Mouse (Mus musculus) embryonic facial prominence, embryonic 11.5 days (tissue): Measurements from ENCODE around the gene Actr3b. TPM values are rescaled to one million over a fixed set of nuclear protein-coding genes. Genes with fewer than 3 reads are reported as not detected.

Experiments used
- ATAC-seq: fragments of 200-750 bp; cut with Nextera tagmentation; replicated peaks from 2 replicates; pipeline ENCODE4 v1.8.0; 2017; ENCODE audit warnings: low read depth; ENCODE audit not compliant: insufficient number of reproducible peaks, low FRiP score, low TSS enrichment
- DNase-seq: peaks from one replicate; pipeline ENCODE4 v3.0.0-alpha.2; 2015; ENCODE audit warnings: low spot score
- H3K27ac ChIP-seq: fragments of 300-500 bp; sonication (generic); replicated peaks from 2 replicates; pipeline ENCODE4 v1.5.1; 2014; ENCODE audit warnings: mild to moderate bottlenecking, low read depth, low read length, control low read depth
- H3K27me3 ChIP-seq: fragments of 300-500 bp; sonication (generic); 2 replicates; pipeline ENCODE4 v1.6.1; 2014; ENCODE audit warnings: mild to moderate bottlenecking, low read length, moderate library complexity, mixed read lengths; ENCODE audit not compliant: control insufficient read depth, insufficient read depth
- H3K36me3 ChIP-seq: fragments of 300-500 bp; sonication (generic); replicated peaks from 2 replicates; pipeline ENCODE4 v1.6.1; 2014; ENCODE audit warnings: low read depth, mild to moderate bottlenecking, low read length, moderate library complexity, mixed read lengths; ENCODE audit not compliant: control insufficient read depth, insufficient read depth
- H3K4me1 ChIP-seq: fragments of 300-500 bp; sonication (generic); 2 replicates; pipeline ENCODE4 v1.6.1; 2014; ENCODE audit warnings: low read length, mixed read lengths; ENCODE audit not compliant: control insufficient read depth, insufficient read depth
- H3K4me2 ChIP-seq: fragments of 300-500 bp; sonication (generic); 2 replicates; pipeline ENCODE4 v1.6.1; 2014; ENCODE audit warnings: low read depth, mild to moderate bottlenecking, control low read depth, low read length, moderate library complexity
- H3K4me3 ChIP-seq: fragments of 300-500 bp; sonication (generic); 2 replicates; pipeline ENCODE4 v1.5.1; 2014; ENCODE audit warnings: low read depth, low read length, control low read depth
- H3K9ac ChIP-seq: fragments of 300-500 bp; sonication (generic); replicated peaks from 2 replicates; pipeline ENCODE4 v1.6.1; 2014; ENCODE audit warnings: mild to moderate bottlenecking, control low read depth, low read length
- H3K9me3 ChIP-seq: fragments of 300-500 bp; sonication (generic); replicated peaks from 2 replicates; pipeline ENCODE4 v1.6.1; 2016; ENCODE audit warnings: mild to moderate bottlenecking, low read length, inconsistent platforms, mixed read lengths; ENCODE audit not compliant: control insufficient read depth
- WGBS: fragments of 180-500 bp; shearing (Covaris S2); extraction: QIAGEN DNeasy Blood & Tissue Kit; methylation state at CpG from one replicate; pipeline ENCODE4 v1.1.7; 2014; 5-methylcytosine and 5-hydroxymethylcytosine counted together
- polyA plus RNA-seq: library from polyadenylated mRNA; unstranded; fragments of >200 nt; fragmentation: Nextera tagmentation; extraction: Ambion mirVana; gene quantifications from 2 replicates; pipeline ENCODE4 v1.2.1, GENCODE M21; 2014

The Actr3b gene
- polyA plus RNA-seq, 1 experiment from 2014 or later = 5.8 TPM

- H3K27me3 ChIP-seq = no peaks in the 10 kb centered on the region
- no peaks in the 10 kb centered on the region for H3K4me1 ChIP-seq
- no peak for DNase-seq
- WGBS = 92% methylated on average over 6 of the region's 6 CpGs
- H3K4me2 ChIP-seq = no peak overlapping the region
- H3K36me3 ChIP-seq = no peaks in the 10 kb centered on the region
- H3K9me3 ChIP-seq = no peaks in the 10 kb centered on the region
- ATAC-seq = no peak
- H3K4me3 ChIP-seq = no peak overlapping the region
- H3K27ac ChIP-seq = no peak overlapping the region
- no peak overlapping the region for H3K9ac ChIP-seq
Measured at GRCm38 (mm10) chr5:25846558-25846957, 86.8 kb downstream of the Actr3b start.

GRCm38 (mm10) chr5:25847154-25847553 lies 87.4 kb downstream of the Actr3b start:
- DNase-seq = no peak
- Histone ChIP-seq H3K36me3 (no peaks in the 10 kb centered on the region), H3K4me1 (no peaks in the 10 kb centered on the region), H3K27me3 (no peaks in the 10 kb centered on the region), H3K9ac (no peak overlapping the region), H3K4me2 (no peak overlapping the region), H3K27ac (no peak overlapping the region), H3K4me3 (no peak overlapping the region), H3K9me3 (no peaks in the 10 kb centered on the region)
- WGBS = 86% methylated on average over 7 of the region's 7 CpGs
- no peak for ATAC-seq

- 52% methylated on average over 9 of the region's 9 CpGs for WGBS
- H3K27ac ChIP-seq = no peak overlapping the region
- no peaks in the 10 kb centered on the region for H3K9me3 ChIP-seq
- H3K4me1 ChIP-seq = no peaks in the 10 kb centered on the region
- DNase-seq (peak; percentile 67), ATAC-seq (no peak)
- no peaks in the 10 kb centered on the region for H3K36me3 ChIP-seq
- H3K9ac ChIP-seq = no peak overlapping the region
- no peak overlapping the region for H3K4me2 ChIP-seq
- no peaks in the 10 kb centered on the region for H3K27me3 ChIP-seq
- no peak overlapping the region for H3K4me3 ChIP-seq
Measured at GRCm38 (mm10) chr5:25848058-25848457, 88.3 kb downstream of the Actr3b start.

GRCm38 (mm10) chr5:25866201-25866600 lies 106.4 kb downstream of the Actr3b start:
- no peaks in the 10 kb centered on the region for H3K9me3 ChIP-seq
- no peak for ATAC-seq
- DNase-seq = no peak
- no peak overlapping the region for H3K27ac ChIP-seq
- H3K9ac ChIP-seq = no peak overlapping the region
- no peak overlapping the region for H3K4me3 ChIP-seq
- no peak overlapping the region for H3K4me2 ChIP-seq
- H3K27me3 ChIP-seq = no peaks in the 10 kb centered on the region
- 83% methylated on average over 3 of the region's 3 CpGs for WGBS
- no peaks in the 10 kb centered on the region; the same call in 1 of the 2 replicates for H3K4me1 ChIP-seq
- no peaks in the 10 kb centered on the region for H3K36me3 ChIP-seq

- Histone ChIP-seq H3K27me3 (no peaks in the 10 kb centered on the region), H3K9ac (no peak overlapping the region), H3K4me1 (no peaks in the 10 kb centered on the region; the same call in 1 of the 2 replicates), H3K27ac (no peak overlapping the region), H3K4me2 (no peak overlapping the region), H3K9me3 (no peaks in the 10 kb centered on the region), H3K36me3 (no peaks in the 10 kb centered on the region), H3K4me3 (no peak overlapping the region)
- ATAC-seq (no peak), DNase-seq (no peak)
- WGBS = 77% methylated on average over 8 of the region's 8 CpGs
Measured at GRCm38 (mm10) chr5:25869880-25870279, 110.1 kb downstream of the Actr3b start.

- 51% methylated on average over 3 of the region's 3 CpGs for WGBS
- ATAC-seq = no peak
- no peak overlapping the region for H3K9ac ChIP-seq
- no peak overlapping the region for H3K27ac ChIP-seq
- no peaks in the 10 kb centered on the region; the same call in 1 of the 2 replicates for H3K4me1 ChIP-seq
- no peak for DNase-seq
- no peaks in the 10 kb centered on the region for H3K36me3 ChIP-seq
- no peak overlapping the region for H3K4me3 ChIP-seq
- no peak overlapping the region for H3K4me2 ChIP-seq
- H3K27me3 ChIP-seq = no peaks in the 10 kb centered on the region
- no peaks in the 10 kb centered on the region for H3K9me3 ChIP-seq
Measured at GRCm38 (mm10) chr5:25870632-25871031, 110.8 kb downstream of the Actr3b start.

- Histone ChIP-seq H3K4me3 (no peak overlapping the region), H3K4me1 (no peaks in the 10 kb centered on the region; the same call in 1 of the 2 replicates), H3K9ac (no peak overlapping the region), H3K4me2 (no peak overlapping the region), H3K36me3 (no peaks in the 10 kb centered on the region), H3K9me3 (no peaks in the 10 kb centered on the region), H3K27ac (no peak overlapping the region), H3K27me3 (no peaks in the 10 kb centered on the region)
- 93% methylated on average over 12 of the region's 12 CpGs for WGBS
- DNase-seq (no peak), ATAC-seq (no peak)
Measured at GRCm38 (mm10) chr5:25871342-25872023, 111.7 kb downstream of the Actr3b start.

- H3K27ac ChIP-seq = no peak overlapping the region
- DNase-seq = no peak
- no peak overlapping the region for H3K9ac ChIP-seq
- WGBS = 71% methylated on average over 2 of the region's 2 CpGs
- H3K4me2 ChIP-seq = no peak overlapping the region
- no peaks in the 10 kb centered on the region for H3K9me3 ChIP-seq
- ATAC-seq = no peak
- H3K4me3 ChIP-seq = no peak overlapping the region
- H3K36me3 ChIP-seq = no peaks in the 10 kb centered on the region
- H3K27me3 ChIP-seq = no peaks in the 10 kb centered on the region
- H3K4me1 ChIP-seq = no peaks in the 10 kb centered on the region; the same call in 1 of the 2 replicates
Measured at GRCm38 (mm10) chr5:25873046-25873445, 113.2 kb downstream of the Actr3b start.
